Mouse (Mus musculus) right cerebral cortex, postnatal 10 days (tissue): Measurements from ENCODE around the gene Snx29.
"Not testable (repeated sequence)": the region's sequence is repeated elsewhere in the genome, so short reads cannot be mapped to it uniquely, and the experiment has no call there.

Experiments
- DNase-seq, 2 experiments: peaks; one replicate each; pipeline ENCODE4 v3.0.0; 2021; ENCODE audit warnings: low spot score in 2 of 2

The Snx29 gene

GRCm38 (mm10) chr16:11359919-11360318 lies 37.2 kb downstream of the Snx29 start:
- DNase-seq: no peak

- not testable (repeated sequence) for DNase-seq
Observed at GRCm38 (mm10) chr16:11360576-11360975, 37.9 kb downstream of the Snx29 start.

GRCm38 (mm10) chr16:11365626-11366025 lies 42.9 kb downstream of the Snx29 start:
- DNase-seq: no peak

- no peak for DNase-seq
Observed at GRCm38 (mm10) chr16:11366851-11367250, 44.1 kb downstream of the Snx29 start.

- DNase-seq: no peak
Observed at GRCm38 (mm10) chr16:11368412-11368811, 45.7 kb downstream of the Snx29 start.

GRCm38 (mm10) chr16:11369162-11369561 lies 46.5 kb downstream of the Snx29 start:
- DNase-seq: no peak

- DNase-seq: peak in 1 of 2 experiments; percentile 46
Observed at GRCm38 (mm10) chr16:11369642-11370041, 46.9 kb downstream of the Snx29 start.

GRCm38 (mm10) chr16:11370132-11370544 lies 47.4 kb downstream of the Snx29 start:
- peak in 1 of 2 experiments; percentile 47 for DNase-seq

GRCm38 (mm10) chr16:11379264-11379663 lies 56.6 kb downstream of the Snx29 start:
- DNase-seq: no peak

GRCm38 (mm10) chr16:11380038-11380437 lies 57.3 kb downstream of the Snx29 start:
- DNase-seq: peak in 1 of 2 experiments; percentile 57

GRCm38 (mm10) chr16:11380871-11381270 lies 58.2 kb downstream of the Snx29 start:
- no peak for DNase-seq

GRCm38 (mm10) chr16:11384361-11384760 lies 61.7 kb downstream of the Snx29 start:
- peak; percentile 66 to 75 for DNase-seq

GRCm38 (mm10) chr16:11385150-11385549 lies 62.4 kb downstream of the Snx29 start:
- no peak for DNase-seq

GRCm38 (mm10) chr16:11385798-11386197 lies 63.1 kb downstream of the Snx29 start:
- no peak for DNase-seq

- DNase-seq: no peak
Observed at GRCm38 (mm10) chr16:11386221-11386620, 63.5 kb downstream of the Snx29 start.

- no peak for DNase-seq
Observed at GRCm38 (mm10) chr16:11388085-11388484, 65.4 kb downstream of the Snx29 start.

GRCm38 (mm10) chr16:11389324-11389723 lies 66.6 kb downstream of the Snx29 start:
- DNase-seq: no peak

- DNase-seq: no peak
Observed at GRCm38 (mm10) chr16:11396570-11396969, 73.9 kb downstream of the Snx29 start.

GRCm38 (mm10) chr16:11399386-11399785 lies 76.7 kb downstream of the Snx29 start:
- DNase-seq: no peak

- DNase-seq: no peak
Observed at GRCm38 (mm10) chr16:11399845-11400565, 77.3 kb downstream of the Snx29 start.

GRCm38 (mm10) chr16:11400936-11401335 lies 78.2 kb downstream of the Snx29 start:
- DNase-seq: no peak

GRCm38 (mm10) chr16:11405193-11405592 lies 82.5 kb downstream of the Snx29 start:
- no peak for DNase-seq

GRCm38 (mm10) chr16:11406201-11406600 lies 83.5 kb downstream of the Snx29 start:
- no peak for DNase-seq

GRCm38 (mm10) chr16:11406622-11407021 lies 83.9 kb downstream of the Snx29 start:
- no peak for DNase-seq
